Mouse (Mus musculus) ES-E14 (cell line): ENCODE data around the gene Slc39a11.

ENCODE experiments used
- CHD2 ChIP-seq: IDR thresholded peaks from 2 replicates; pipeline ENCODE4 v1.6.1; 2014; ENCODE audit warnings: mild to moderate bottlenecking, low read depth, low read length, inconsistent platforms
- HCFC1 ChIP-seq: IDR thresholded peaks from 2 replicates; pipeline ENCODE4 v1.6.1; 2012; ENCODE audit warnings: low read length, inconsistent platforms, borderline replicate concordance; ENCODE audit not compliant: insufficient read depth
- MAFK ChIP-seq: IDR thresholded peaks from 2 replicates; pipeline ENCODE4 v1.6.1; 2014; ENCODE audit warnings: mild to moderate bottlenecking, low read depth, low read length, inconsistent platforms; ENCODE audit not compliant: insufficient read depth
- ZC3H11A ChIP-seq: IDR thresholded peaks from 2 replicates; pipeline ENCODE4 v1.6.1; 2012; ENCODE audit warnings: low read depth, mild to moderate bottlenecking, inconsistent platforms, low read length, borderline replicate concordance
- ZNF384 ChIP-seq: IDR thresholded peaks from 2 replicates; pipeline ENCODE4 v1.6.1; 2012; ENCODE audit warnings: low read depth, low read length, inconsistent platforms

- TF ChIP-seq ZNF384 (no peak), ZC3H11A (no peak), CHD2 (no peak), MAFK (no peak), HCFC1 (no peak)
These were observed 446.9 kb downstream of the Slc39a11 start for GRCm38 (mm10) chr11:113203008-113203407.
